Mouse (Mus musculus) urinary bladder, postnatal 10 days (tissue): ENCODE data around the gene Noct.
A peak's percentile ranks its signal among the peaks of the same experiment; 100 is the strongest.

Experiments used
- DNase-seq: peaks from one replicate; pipeline ENCODE4 v3.0.0; 2022; ENCODE audit warnings: low spot score

Gene Noct

GRCm38 (mm10) chr3:51231499-51231898, 7.3 kb downstream of the Noct start:
- no peak for DNase-seq

GRCm38 (mm10) chr3:51232205-51232910, 8.1 kb downstream of the Noct start:
- DNase-seq, result no peak

DNA sequence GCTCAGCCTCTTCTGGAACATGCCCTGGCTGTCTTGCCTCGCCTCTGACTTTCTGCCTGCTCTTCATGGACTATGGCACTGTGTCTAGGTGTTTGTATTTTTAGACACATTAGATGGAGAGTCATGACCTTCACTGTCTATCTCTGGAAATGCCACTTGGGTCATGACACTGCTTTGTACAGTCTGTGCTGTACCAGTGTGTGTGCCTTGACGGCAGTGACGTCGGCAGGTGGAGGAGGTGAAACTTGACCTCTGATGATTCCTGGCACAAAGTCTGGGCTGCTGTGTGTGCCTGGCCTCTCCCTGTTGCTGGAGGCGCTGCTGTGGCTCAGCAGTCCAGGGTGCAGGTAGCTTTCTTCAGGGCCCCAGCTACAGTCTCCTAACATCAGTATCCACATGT, 9.2 kb downstream of the Noct start:
- no peak for DNase-seq

GRCm38 (mm10) chr3:51233918-51234751, 9.9 kb downstream of the Noct start:
- DNase-seq, result peak; percentile 62

DNA sequence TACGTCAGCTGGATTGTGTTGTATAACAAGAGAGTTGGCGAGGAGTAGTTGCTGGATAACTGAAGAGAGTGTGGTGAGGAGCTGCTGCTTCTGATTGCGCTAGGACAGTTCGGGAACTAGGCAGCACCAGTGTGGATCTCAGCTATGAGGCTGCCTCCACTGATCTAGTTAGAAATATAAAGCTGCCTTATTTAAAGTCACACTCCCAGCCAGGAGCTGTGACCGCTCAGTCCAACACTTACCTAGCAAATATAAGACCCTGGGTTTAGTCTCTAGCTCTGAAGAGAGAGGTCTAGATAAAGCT, 10.5 kb downstream of the Noct start:
- no peak for DNase-seq

- no peak for DNase-seq
Measured at GRCm38 (mm10) chr3:51238515-51238914, 14.3 kb downstream of the Noct start.

GRCm38 (mm10) chr3:51239541-51239940, 15.3 kb downstream of the Noct start:
- DNase-seq, result no peak

DNA sequence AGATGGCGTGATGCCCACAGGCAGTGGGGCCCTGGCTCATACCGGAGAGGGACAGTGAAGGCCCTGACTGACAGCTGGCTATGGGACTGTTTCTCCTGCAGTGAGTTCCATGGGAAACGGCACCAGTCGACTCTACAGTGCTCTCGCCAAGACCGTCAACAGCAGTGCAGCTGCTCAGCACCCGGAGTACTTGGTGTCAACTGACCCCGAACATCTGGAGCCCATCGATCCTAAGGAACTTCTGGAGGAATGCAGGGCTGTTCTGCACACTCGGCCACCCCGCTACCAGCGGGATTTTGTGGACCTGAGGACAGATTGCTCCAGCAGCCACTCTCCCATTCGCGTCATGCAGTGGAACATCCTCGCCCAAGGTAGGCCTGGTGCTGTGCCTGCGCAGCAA, 23.5 kb downstream of the Noct start:
- no peak for DNase-seq

GRCm38 (mm10) chr3:51248600-51248999, 24.4 kb downstream of the Noct start:
- DNase-seq, result no peak

DNA sequence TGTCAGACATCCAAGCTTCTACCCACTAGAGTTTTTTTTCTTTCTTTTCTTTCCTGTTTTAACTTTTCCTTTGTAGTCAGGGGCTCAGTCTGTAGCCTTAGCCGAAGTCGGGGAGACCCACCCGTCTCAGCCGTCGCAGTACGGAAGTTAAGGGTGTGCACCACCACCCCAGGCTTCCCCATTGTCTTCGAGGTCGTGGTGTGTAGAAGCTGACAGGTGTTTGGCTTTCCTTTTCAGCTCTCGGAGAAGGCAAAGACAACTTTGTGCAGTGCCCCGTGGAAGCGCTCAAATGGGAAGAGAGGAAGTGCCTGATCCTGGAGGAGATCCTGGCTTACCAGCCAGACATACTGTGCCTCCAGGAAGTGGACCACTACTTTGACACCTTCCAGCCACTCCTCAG, 25.2 kb downstream of the Noct start:
- DNase-seq, result no peak

DNA sequence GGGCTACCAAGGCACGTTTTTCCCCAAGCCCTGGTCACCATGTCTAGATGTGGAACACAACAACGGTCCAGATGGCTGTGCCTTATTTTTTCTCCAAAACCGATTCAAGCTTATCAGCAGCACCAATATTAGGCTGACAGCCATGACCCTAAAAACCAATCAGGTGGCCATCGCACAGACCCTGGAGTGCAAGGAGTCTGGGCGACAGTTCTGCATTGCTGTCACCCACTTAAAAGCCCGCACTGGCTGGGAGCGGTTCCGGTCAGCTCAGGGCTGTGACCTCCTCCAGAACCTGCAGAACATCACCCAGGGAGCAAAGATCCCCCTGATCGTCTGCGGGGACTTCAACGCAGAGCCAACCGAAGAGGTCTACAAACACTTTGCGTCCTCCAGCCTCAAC, 25.6 kb downstream of the Noct start:
- no peak for DNase-seq

- DNase-seq, result no peak
Measured at GRCm38 (mm10) chr3:51251057-51251456, 26.8 kb downstream of the Noct start.

DNA sequence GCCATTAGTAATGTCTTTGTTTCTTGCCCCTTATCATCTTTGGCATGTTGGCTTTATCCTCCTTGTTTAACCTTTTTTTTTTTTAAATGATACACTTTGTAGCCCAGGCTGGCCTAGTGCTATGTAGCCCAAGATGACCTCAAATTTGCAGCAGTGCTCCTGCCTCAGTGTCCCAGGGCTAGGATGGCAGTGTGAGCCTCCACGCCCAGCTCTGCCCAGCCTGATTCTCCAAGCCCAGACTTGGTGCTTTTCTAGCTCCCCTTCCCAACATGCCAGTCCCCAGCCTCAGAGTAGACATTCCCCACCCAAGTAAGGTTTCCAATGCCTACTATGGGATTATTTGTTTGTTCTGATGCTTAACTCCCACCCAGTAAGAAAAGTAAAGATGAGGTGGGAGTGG, 28.0 kb downstream of the Noct start:
- no peak for DNase-seq

DNA sequence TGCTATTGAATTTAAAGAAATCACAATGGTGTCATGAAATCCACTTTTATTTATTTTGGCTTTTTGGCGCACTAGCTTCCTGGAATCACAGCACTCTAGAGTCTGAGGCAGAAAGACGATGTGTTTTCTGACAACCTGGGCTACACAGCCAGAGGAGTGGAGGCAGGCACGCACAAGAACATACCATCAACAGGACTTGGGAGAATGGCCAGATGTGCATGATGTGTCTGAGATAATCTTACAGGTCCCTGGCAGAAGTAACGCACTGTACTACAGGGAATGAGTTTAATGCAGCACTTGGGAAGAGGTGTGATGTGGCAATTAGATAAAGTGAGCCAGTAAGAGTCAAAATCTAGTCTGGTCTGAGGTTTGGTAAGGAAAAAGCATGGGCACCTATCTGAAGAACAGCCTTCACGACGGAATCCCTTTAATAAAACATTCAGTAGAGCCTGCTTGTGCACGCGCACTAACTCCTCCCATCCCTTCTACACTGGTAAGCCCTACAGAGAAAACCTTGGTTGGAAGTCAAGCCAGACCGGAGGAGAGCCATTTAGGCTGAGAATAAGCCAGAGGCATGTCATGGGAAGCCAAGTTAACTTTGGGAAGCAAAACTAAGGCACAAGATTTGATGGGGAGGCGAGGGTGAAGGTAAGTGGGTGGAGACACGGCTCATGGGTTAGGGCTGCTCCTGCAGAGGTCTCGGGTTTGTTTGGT, 28.6 kb downstream of the Noct start:
- DNase-seq, result no peak

DNA sequence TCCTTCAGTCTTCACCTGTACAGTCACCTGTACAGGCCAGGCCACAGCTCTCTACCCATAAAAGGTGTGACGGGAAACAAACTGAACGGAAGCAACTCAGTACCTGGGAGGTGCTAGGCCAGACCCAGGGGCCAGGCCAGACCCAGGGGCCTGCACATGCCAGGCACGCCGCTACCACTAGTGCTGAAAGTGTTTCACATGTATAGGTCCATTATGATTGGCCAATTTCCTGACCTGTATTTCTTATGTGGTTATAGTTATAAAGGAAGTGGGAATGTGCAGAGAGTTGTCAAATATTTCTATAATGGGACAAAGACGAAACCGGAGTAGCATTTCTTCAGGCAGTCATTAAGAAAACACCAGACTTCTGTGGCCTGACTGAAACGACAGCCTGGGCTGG, 30.5 kb downstream of the Noct start:
- no peak for DNase-seq

GRCm38 (mm10) chr3:51256450-51256849, 32.2 kb downstream of the Noct start:
- no peak for DNase-seq

- no peak for DNase-seq
Measured at GRCm38 (mm10) chr3:51258070-51258469, 33.8 kb downstream of the Noct start.

- DNase-seq, result no peak
Measured at GRCm38 (mm10) chr3:51262942-51263341, 38.7 kb downstream of the Noct start.

GRCm38 (mm10) chr3:51268434-51268833, 44.2 kb downstream of the Noct start:
- DNase-seq, result no peak

DNA sequence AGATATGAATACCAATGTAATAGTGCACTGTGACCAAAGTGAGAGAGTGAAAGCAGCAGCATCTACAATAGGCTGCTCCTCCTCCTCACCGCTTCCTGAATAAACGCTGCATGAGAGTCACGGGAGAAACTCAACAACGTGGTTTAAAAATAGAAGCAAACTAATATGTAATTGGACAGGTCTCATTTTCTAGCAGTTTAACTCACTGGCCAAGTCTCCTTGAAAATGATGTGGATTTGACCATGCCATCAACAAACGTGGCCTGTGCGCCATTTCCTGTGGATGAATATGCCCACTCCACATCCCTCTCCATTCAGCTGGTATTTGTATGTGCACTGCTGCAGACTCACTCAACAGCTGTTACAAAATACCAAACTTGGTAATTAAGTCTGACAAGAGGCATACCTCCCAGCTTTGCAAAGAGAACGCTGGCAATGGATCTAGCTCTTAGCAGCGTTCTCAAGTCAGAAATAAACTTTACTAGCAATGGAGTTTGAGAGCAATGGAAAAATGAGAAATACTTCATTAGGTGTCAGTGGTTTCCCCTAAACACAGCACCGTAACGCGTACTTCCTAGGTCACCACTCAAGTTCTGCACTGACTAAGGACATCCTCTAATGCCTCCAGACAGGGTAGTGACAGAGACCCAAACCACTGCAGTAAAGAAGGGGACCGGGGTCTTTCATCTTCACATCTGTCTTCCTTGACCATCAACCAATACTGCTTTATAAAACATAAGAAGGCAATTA, 46.0 kb downstream of the Noct start:
- DNase-seq, result no peak

GRCm38 (mm10) chr3:51275956-51276398, 51.7 kb downstream of the Noct start:
- DNase-seq, result peak; percentile 89

DNA sequence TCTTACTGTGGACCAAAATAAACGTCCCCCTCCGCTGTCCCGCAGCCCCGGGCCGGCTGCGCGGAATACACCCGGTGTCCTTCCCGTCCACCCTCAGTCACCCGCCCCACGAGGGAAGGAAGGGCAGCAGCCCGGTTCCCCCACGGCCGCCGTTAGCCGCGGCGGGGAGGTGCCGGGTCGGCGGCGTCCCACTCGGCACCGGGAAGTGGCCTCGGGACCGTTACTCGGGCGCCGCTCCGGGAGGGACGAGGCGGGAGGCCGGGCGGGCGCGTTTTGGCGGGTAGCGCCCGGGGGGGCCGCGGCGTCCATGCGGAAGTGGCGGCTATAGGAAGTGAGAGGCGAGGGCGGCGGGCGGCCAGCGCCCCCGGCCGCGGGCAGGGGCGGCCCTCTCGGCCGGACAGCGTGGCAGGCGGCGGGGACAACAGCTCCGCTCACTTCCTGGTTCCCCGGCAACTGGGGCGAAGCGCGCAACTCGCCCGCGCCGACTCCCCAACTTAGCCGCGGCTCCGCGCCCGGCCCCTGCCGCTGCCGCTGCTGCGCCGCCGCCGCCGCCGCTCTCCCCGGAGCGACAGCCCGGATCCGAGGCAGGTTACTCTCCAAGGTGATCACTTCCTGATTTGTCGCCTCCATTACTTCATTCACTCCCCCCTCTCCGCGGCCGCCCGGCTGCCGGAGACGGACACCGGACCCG, 52.3 kb downstream of the Noct start:
- DNase-seq, result no peak
